Mouse (Mus musculus): Measurements from ENCODE around the gene Asb17.

Asb17 gene

DNA sequence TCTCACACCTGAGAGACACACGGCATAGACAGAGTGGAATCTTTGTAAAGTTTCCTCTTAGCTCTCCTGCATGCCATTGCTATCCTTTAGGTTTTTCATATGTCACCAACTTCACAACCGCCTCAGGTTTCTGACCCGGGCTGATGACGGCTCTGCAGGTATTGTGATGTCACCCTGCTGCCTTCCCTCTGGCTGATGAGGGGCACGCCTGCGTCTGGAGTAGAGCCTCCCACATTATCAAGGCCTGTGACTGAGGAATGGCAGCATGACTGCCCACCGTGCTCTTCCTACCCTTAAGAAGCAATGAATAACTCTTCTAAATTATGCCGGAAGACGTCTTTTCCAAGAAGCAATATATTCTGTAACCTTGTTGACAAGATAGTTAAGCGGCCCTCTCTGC lies at the start of gene Asb17:
Gene Asb17, plus strand, starts transcription at position 180 of the 400 bp plus-strand sequence.
- Histone ChIP-seq H3K4me1 (replicated peaks; ENCODE audit: low read depth, low read length) (no peaks in the 10 kb centered on the region), H3K27me3 (ENCODE audit: insufficient read depth, low read length) (no peaks in the 10 kb centered on the region), H3K9me3 (ENCODE audit: low read length) (no peaks in the 10 kb centered on the region), H3K36me3 (ENCODE audit: insufficient read depth, low read length) (no peaks in the 10 kb centered on the region), H3K4me3 (replicated peaks; ENCODE audit: low read length) (no peak within 1 kb of the TSS)
- TF ChIP-seq NANOG (IDR thresholded peaks at IDR 0.05; ENCODE audit: borderline replicate concordance, low read length) (no peak), POU5F1 (IDR thresholded peaks at IDR 0.05; ENCODE audit: borderline replicate concordance, low read length) (no peak), CTCF (conservative IDR thresholded peaks at IDR 0.05; ENCODE audit: low read length) (no peak)

- Histone ChIP-seq H3K36me3 (ENCODE audit: insufficient read depth, low read length) (no peaks in the 10 kb centered on the region), H3K9me3 (ENCODE audit: low read length) (no peaks in the 10 kb centered on the region), H3K4me1 (replicated peaks; ENCODE audit: low read depth, low read length) (no peaks in the 10 kb centered on the region), H3K27me3 (ENCODE audit: insufficient read depth, low read length) (no peaks in the 10 kb centered on the region), H3K4me3 (replicated peaks; ENCODE audit: low read length) (no peak overlapping the region)
- TF ChIP-seq POU5F1 (IDR thresholded peaks at IDR 0.05; ENCODE audit: borderline replicate concordance, low read length), result no peak
- TF ChIP-seq CTCF (conservative IDR thresholded peaks at IDR 0.05; ENCODE audit: low read length), result no peak
- TF ChIP-seq NANOG (IDR thresholded peaks at IDR 0.05; ENCODE audit: borderline replicate concordance, low read length), result no peak
These were observed 46.4 kb upstream of the Asb17 start for GRCm38 (mm10) chr3:153797574-153797973.

DNA sequence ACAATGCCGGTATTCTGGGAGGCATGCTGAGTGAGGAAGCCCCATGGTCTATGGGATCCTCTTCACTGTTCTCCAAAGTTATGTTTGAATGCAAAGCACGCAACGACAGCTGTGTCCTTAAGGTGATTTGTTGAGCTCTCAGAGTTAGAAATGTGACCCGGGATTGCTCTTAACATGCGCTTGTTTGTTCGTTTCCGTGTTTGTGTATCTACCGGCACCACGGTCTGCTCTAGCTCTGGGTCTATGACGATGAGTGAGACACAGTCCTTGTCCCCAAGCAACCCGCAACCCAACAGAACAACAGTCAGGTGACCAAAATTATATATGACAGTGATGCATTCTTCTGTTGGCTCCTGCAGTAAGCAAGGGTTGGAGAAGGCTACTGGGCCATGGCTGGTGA lies 44.4 kb upstream of the Asb17 start:
- Histone ChIP-seq H3K4me1 (replicated peaks; ENCODE audit: low read depth, low read length) (no peaks in the 10 kb centered on the region), H3K9me3 (ENCODE audit: low read length) (no peaks in the 10 kb centered on the region), H3K27me3 (ENCODE audit: insufficient read depth, low read length) (no peaks in the 10 kb centered on the region), H3K36me3 (ENCODE audit: insufficient read depth, low read length) (no peaks in the 10 kb centered on the region), H3K4me3 (replicated peaks; ENCODE audit: low read length) (no peak overlapping the region)
- TF ChIP-seq NANOG (IDR thresholded peaks at IDR 0.05; ENCODE audit: borderline replicate concordance, low read length) (no peak), CTCF (conservative IDR thresholded peaks at IDR 0.05; ENCODE audit: low read length) (no peak), POU5F1 (IDR thresholded peaks at IDR 0.05; ENCODE audit: borderline replicate concordance, low read length) (no peak)

DNA sequence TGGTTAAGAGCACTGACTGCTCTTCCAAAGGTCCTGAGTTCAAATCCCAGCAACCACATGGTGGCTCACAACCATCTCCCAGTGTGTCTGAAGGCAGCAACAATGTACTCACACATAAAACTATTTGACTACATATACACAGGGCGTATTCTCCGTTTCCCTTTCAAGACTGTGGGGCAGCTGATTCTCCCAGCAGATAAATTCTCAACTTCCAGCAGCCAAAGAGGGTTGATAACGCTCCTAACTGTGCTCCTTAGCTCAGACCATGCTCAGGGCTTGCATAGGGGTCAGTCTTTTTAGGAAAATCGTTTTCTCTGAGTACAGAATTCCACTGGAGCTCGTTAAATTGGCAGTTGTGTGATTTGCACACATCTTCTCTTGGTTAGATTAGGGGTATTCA lies 43.3 kb upstream of the Asb17 start:
- H3K4me3 ChIP-seq (replicated peaks; ENCODE audit: low read length), result no peak overlapping the region
- no peaks in the 10 kb centered on the region for H3K9me3 ChIP-seq (ENCODE audit: low read length)
- H3K36me3 ChIP-seq (ENCODE audit: insufficient read depth, low read length), result no peaks in the 10 kb centered on the region

GRCm38 (mm10) chr3:153801541-153801940 lies 42.5 kb upstream of the Asb17 start:
- H3K36me3 ChIP-seq (ENCODE audit: insufficient read depth, low read length), result no peaks in the 10 kb centered on the region
- TF ChIP-seq CTCF (conservative IDR thresholded peaks at IDR 0.05; ENCODE audit: low read length), result no peak
- TF ChIP-seq POU5F1 (IDR thresholded peaks at IDR 0.05; ENCODE audit: borderline replicate concordance, low read length), result no peak
- no peak for TF ChIP-seq NANOG (IDR thresholded peaks at IDR 0.05; ENCODE audit: borderline replicate concordance, low read length)
- no peaks in the 10 kb centered on the region for H3K9me3 ChIP-seq (ENCODE audit: low read length)
- no peak overlapping the region for H3K4me3 ChIP-seq (replicated peaks; ENCODE audit: low read length)
- no peaks in the 10 kb centered on the region for H3K27me3 ChIP-seq (ENCODE audit: insufficient read depth, low read length)
- H3K4me1 ChIP-seq (replicated peaks; ENCODE audit: low read depth, low read length), result peaks cover 7% of the 10 kb centered on the region

More for the DNA sequence above, 43.3 kb upstream of the Asb17 start:
- H3K27me3 ChIP-seq (ENCODE audit: insufficient read depth, low read length), result no peaks in the 10 kb centered on the region
- TF ChIP-seq CTCF (conservative IDR thresholded peaks at IDR 0.05; ENCODE audit: low read length) (no peak), POU5F1 (IDR thresholded peaks at IDR 0.05; ENCODE audit: borderline replicate concordance, low read length) (no peak), NANOG (IDR thresholded peaks at IDR 0.05; ENCODE audit: borderline replicate concordance, low read length) (no peak)
- H3K4me1 ChIP-seq (replicated peaks; ENCODE audit: low read depth, low read length), result peaks cover 1% of the 10 kb centered on the region; the same call in 1 of the 2 replicates

DNA sequence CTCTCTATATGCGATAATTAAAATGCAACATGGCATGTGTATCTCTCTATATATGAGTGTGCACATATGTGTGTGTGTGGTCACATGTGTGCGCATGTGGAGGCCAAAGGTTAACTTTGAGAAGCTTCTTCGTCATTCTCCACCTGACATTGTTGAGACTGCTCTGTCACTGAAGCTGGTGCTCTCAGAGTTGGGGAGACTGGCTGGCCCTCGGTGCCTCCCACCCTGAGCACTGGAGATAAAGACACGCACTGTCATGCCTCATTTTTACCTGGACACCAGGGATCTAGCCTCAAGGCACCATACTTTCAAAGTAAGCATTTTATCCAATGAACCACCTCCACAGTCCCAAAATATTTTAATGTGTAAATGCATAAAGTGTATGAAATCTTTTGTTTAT lies 41.4 kb upstream of the Asb17 start:
- no peaks in the 10 kb centered on the region for H3K27me3 ChIP-seq (ENCODE audit: insufficient read depth, low read length)
- no peaks in the 10 kb centered on the region for H3K9me3 ChIP-seq (ENCODE audit: low read length)
- H3K36me3 ChIP-seq (ENCODE audit: insufficient read depth, low read length), result no peaks in the 10 kb centered on the region
- H3K4me3 ChIP-seq (replicated peaks; ENCODE audit: low read length), result no peak overlapping the region
- TF ChIP-seq CTCF (conservative IDR thresholded peaks at IDR 0.05; ENCODE audit: low read length), result no peak
- no peak for TF ChIP-seq POU5F1 (IDR thresholded peaks at IDR 0.05; ENCODE audit: borderline replicate concordance, low read length)
- no peak for TF ChIP-seq NANOG (IDR thresholded peaks at IDR 0.05; ENCODE audit: borderline replicate concordance, low read length)
- peaks cover 7% of the 10 kb centered on the region for H3K4me1 ChIP-seq (replicated peaks; ENCODE audit: low read depth, low read length)

DNA sequence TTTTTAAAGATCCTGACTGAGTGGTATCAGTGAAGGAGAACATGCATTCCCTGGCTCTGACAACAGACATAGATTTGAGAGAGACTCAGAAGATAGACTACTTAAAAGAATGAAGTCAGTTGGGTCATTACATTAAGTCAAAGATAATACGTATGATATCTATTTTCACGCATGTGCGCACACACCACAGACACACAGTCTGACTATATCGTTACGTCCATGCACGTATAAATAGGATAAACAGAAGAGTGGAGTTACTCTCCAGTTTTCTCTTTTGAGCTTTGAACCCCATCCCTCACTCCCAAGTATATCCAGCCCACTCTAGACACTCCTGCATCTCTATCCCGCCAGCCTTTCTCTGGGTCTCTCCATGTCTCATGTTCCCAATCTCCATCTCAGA lies 40.0 kb upstream of the Asb17 start:
- no peaks in the 10 kb centered on the region for H3K36me3 ChIP-seq (ENCODE audit: insufficient read depth, low read length)
- no peak overlapping the region for H3K4me3 ChIP-seq (replicated peaks; ENCODE audit: low read length)
- peaks cover 7% of the 10 kb centered on the region for H3K4me1 ChIP-seq (replicated peaks; ENCODE audit: low read depth, low read length)
- no peaks in the 10 kb centered on the region for H3K9me3 ChIP-seq (ENCODE audit: low read length)
- TF ChIP-seq CTCF (conservative IDR thresholded peaks at IDR 0.05; ENCODE audit: low read length) (no peak), POU5F1 (IDR thresholded peaks at IDR 0.05; ENCODE audit: borderline replicate concordance, low read length) (no peak), NANOG (IDR thresholded peaks at IDR 0.05; ENCODE audit: borderline replicate concordance, low read length) (no peak)
- H3K27me3 ChIP-seq (ENCODE audit: insufficient read depth, low read length), result no peaks in the 10 kb centered on the region

DNA sequence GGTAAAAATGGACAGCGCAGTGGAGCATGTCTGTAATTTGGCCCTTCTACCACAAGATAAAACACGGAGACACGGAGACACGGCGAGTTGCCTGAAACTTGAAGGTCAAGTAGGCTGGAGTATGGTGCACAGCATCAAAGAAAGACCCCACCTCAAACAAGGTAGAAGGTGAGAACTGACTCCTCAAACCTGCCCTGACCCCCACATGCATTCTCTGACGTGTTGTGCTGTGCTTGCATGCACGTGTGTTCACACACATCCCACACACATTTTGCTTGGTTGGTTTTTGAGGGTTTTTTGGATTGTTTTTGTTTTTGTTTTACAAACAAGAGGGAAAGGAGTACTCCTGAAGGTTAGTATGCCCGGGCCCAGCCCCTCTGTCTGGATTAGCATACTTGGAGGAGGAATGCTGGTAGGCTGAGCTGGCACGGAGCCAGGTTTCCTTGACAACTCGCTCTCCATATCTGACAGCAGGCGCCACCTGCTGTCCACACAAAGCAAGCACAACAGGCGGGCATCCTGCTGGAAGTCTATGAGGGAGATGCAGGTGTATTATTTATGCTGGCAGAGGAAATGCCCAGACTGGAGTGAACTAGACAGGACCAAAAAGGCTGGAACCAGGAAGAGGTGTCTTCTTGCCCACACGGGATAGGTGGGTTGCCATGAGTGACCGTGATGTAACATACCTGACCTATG lies 37.8 kb upstream of the Asb17 start:
- Histone ChIP-seq H3K4me1 (replicated peaks; ENCODE audit: low read depth, low read length) (peaks cover 7% of the 10 kb centered on the region), H3K4me3 (replicated peaks; ENCODE audit: low read length) (peak overlapping the region; percentile 20; the same call in 1 of the 2 replicates), H3K9me3 (ENCODE audit: low read length) (no peaks in the 10 kb centered on the region), H3K36me3 (ENCODE audit: insufficient read depth, low read length) (no peaks in the 10 kb centered on the region), H3K27me3 (ENCODE audit: insufficient read depth, low read length) (no peaks in the 10 kb centered on the region)
- TF ChIP-seq CTCF (conservative IDR thresholded peaks at IDR 0.05; ENCODE audit: low read length) (peak; percentile 94), POU5F1 (IDR thresholded peaks at IDR 0.05; ENCODE audit: borderline replicate concordance, low read length) (no peak), NANOG (IDR thresholded peaks at IDR 0.05; ENCODE audit: borderline replicate concordance, low read length) (peak; percentile 10; the same call in 1 of the 2 replicates)

All from E14TG2a.4 (cell line).